Mouse (Mus musculus) bone marrow macrophage, adult 2 months (primary cell): Measurements from ENCODE around the gene Fndc8.

Source experiments
- CTCF ChIP-seq: IDR thresholded peaks from 2 replicates; pipeline ENCODE4 v1.5.1; 2012; ENCODE audit warnings: low read depth, mild to moderate bottlenecking, low read length, moderate library complexity
- POLR2A ChIP-seq: IDR thresholded peaks from 2 replicates; pipeline ENCODE4 v1.6.1; 2012; ENCODE audit warnings: mild to moderate bottlenecking, low read depth, low read length, borderline replicate concordance

DNA sequence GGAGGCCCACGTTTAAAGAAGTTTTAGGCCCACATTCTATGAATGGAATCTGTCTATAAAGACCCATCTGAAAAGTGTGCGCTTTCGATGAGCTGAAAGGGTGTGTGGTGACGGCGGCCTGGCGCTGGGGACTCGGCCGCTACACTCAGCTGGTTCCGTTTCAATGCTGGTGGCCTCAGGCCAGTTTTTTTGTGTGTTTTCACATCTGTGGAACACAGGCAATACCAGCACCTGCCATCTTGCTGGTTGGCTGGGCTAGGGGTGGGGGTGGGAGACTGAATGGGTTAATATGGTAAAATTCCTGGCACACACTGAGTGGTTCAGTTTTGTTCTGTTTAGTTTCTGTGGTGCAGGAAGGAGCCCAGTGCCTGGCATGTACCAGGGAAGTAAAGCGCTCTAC is 35.9 kb upstream of the Fndc8 start:
- no peak for TF ChIP-seq CTCF
- no peak for TF ChIP-seq POLR2A
